Mouse (Mus musculus) heart, embryonic 12.5 days (tissue): ENCODE measurements around the gene Tspan4. TPM values are rescaled to one million over a fixed set of nuclear protein-coding genes. Genes with fewer than 3 reads are reported as not detected.
A peak's percentile ranks its signal among the peaks of the same experiment; 100 is the strongest.

Experiments used
- ATAC-seq: fragments of 200-750 bp; cut with Nextera tagmentation; 2 replicates; pipeline ENCODE4 v1.8.0; 2017; ENCODE audit warnings: moderate TSS enrichment, moderate library complexity; ENCODE audit not compliant: insufficient number of reproducible peaks, low FRiP score
- H3K27ac ChIP-seq: fragments of 300-500 bp; sonication (generic); 2 replicates; pipeline ENCODE4 v1.5.1; 2016; ENCODE audit warnings: mild to moderate bottlenecking, moderate library complexity; ENCODE audit not compliant: poor library complexity, severe bottlenecking
- H3K27me3 ChIP-seq: fragments of 300-500 bp; sonication (generic); replicated peaks from 2 replicates; pipeline ENCODE4 v1.6.1; 2016; ENCODE audit warnings: mild to moderate bottlenecking, moderate library complexity
- H3K36me3 ChIP-seq: fragments of 300-500 bp; sonication (generic); 2 replicates; pipeline ENCODE4 v1.6.1; 2016; ENCODE audit warnings: mild to moderate bottlenecking, moderate library complexity
- H3K4me1 ChIP-seq: fragments of 300-500 bp; sonication (generic); replicated peaks from 2 replicates; pipeline ENCODE4 v1.6.1; 2016; ENCODE audit warnings: mild to moderate bottlenecking
- H3K4me2 ChIP-seq: fragments of 300-500 bp; sonication (generic); 2 replicates; pipeline ENCODE4 v1.6.1; 2016; ENCODE audit warnings: mild to moderate bottlenecking, moderate library complexity
- H3K4me3 ChIP-seq: fragments of 300-500 bp; sonication (generic); 2 replicates; pipeline ENCODE4 v1.5.1; 2016; ENCODE audit warnings: mild to moderate bottlenecking
- H3K9ac ChIP-seq: fragments of 300-500 bp; sonication (generic); 2 replicates; pipeline ENCODE4 v1.6.1; 2016; ENCODE audit warnings: mild to moderate bottlenecking, moderate library complexity
- H3K9me3 ChIP-seq: fragments of 300-500 bp; sonication (generic); replicated peaks from 2 replicates; pipeline ENCODE4 v1.6.1; 2016; ENCODE audit warnings: mild to moderate bottlenecking, moderate library complexity
- WGBS: fragments of 180-500 bp; shearing (Covaris S2); methylation state at CpG from one replicate; pipeline ENCODE4 v1.1.7; 2016; 5-methylcytosine and 5-hydroxymethylcytosine counted together
- polyA plus RNA-seq: library from polyadenylated mRNA; unstranded; fragments of >200 nt; fragmentation: Nextera tagmentation; extraction: Ambion mirVana; gene quantifications from 2 replicates; pipeline ENCODE4 v1.2.1, GENCODE M21; 2016

Gene Tspan4
- polyA plus RNA-seq, 1 experiment from 2014 or later: 57.5 TPM

- H3K36me3 ChIP-seq: peaks cover 53% of the 10 kb centered on the region
- H3K9ac ChIP-seq: no peak overlapping the region
- H3K9me3 ChIP-seq: no peaks in the 10 kb centered on the region
- H3K27me3 ChIP-seq: no peaks in the 10 kb centered on the region
- no peak overlapping the region for H3K27ac ChIP-seq
- no peak overlapping the region for H3K4me2 ChIP-seq
- H3K4me1 ChIP-seq: peaks cover 11% of the 10 kb centered on the region
- WGBS: 87% methylated on average over 5 of the region's 5 CpGs
- ATAC-seq: no peak
- no peak overlapping the region for H3K4me3 ChIP-seq
These were observed 17.7 kb downstream of the Tspan4 start for GRCm38 (mm10) chr7:141492738-141493137.

- no peak overlapping the region for H3K9ac ChIP-seq
- no peak overlapping the region for H3K27ac ChIP-seq
- H3K36me3 ChIP-seq: peaks cover 51% of the 10 kb centered on the region
- no peak for ATAC-seq
- WGBS: 76% methylated on average over 1 of the region's 1 CpGs
- H3K4me3 ChIP-seq: no peak overlapping the region
- peaks cover 14% of the 10 kb centered on the region for H3K4me1 ChIP-seq
- H3K9me3 ChIP-seq: no peaks in the 10 kb centered on the region
- H3K4me2 ChIP-seq: no peak overlapping the region
- no peaks in the 10 kb centered on the region for H3K27me3 ChIP-seq
These were observed 18.7 kb downstream of the Tspan4 start for GRCm38 (mm10) chr7:141493729-141494128.

- WGBS: 88% methylated on average over 2 of the region's 2 CpGs
- Histone ChIP-seq H3K9ac (no peak overlapping the region), H3K4me3 (no peak overlapping the region), H3K36me3 (peaks cover 56% of the 10 kb centered on the region), H3K9me3 (no peaks in the 10 kb centered on the region), H3K27ac (no peak overlapping the region), H3K27me3 (no peaks in the 10 kb centered on the region), H3K4me1 (peaks cover 21% of the 10 kb centered on the region), H3K4me2 (no peak overlapping the region)
- ATAC-seq: no peak
These were observed 20.3 kb downstream of the Tspan4 start for GRCm38 (mm10) chr7:141495379-141495778.

GRCm38 (mm10) chr7:141495940-141496339 lies 20.9 kb downstream of the Tspan4 start:
- WGBS: 82% methylated on average over 4 of the region's 4 CpGs

GRCm38 (mm10) chr7:141497600-141497999 lies 22.6 kb downstream of the Tspan4 start:
- WGBS: 83% methylated on average over 3 of the region's 3 CpGs
- ATAC-seq: no peak
- H3K36me3 ChIP-seq: peaks cover 41% of the 10 kb centered on the region

More at GRCm38 (mm10) chr7:141495940-141496339, 20.9 kb downstream of the Tspan4 start:
- H3K27me3 ChIP-seq: no peaks in the 10 kb centered on the region
- H3K9ac ChIP-seq: no peak overlapping the region
- peaks cover 21% of the 10 kb centered on the region for H3K4me1 ChIP-seq
- no peak overlapping the region for H3K4me3 ChIP-seq
- no peak overlapping the region for H3K4me2 ChIP-seq
- H3K9me3 ChIP-seq: no peaks in the 10 kb centered on the region
- ATAC-seq: no peak
- H3K27ac ChIP-seq: no peak overlapping the region
- peaks cover 50% of the 10 kb centered on the region for H3K36me3 ChIP-seq

GRCm38 (mm10) chr7:141501820-141502555 lies 26.9 kb downstream of the Tspan4 start:
- H3K27me3 ChIP-seq: no peaks in the 10 kb centered on the region
- ATAC-seq: no peak
- no peaks in the 10 kb centered on the region for H3K9me3 ChIP-seq
- H3K4me3 ChIP-seq: no peak overlapping the region
- no peak overlapping the region for H3K4me2 ChIP-seq
- H3K27ac ChIP-seq: no peak overlapping the region
- WGBS: 86% methylated on average over 7 of the region's 7 CpGs
- H3K9ac ChIP-seq: no peak overlapping the region
- peaks cover 30% of the 10 kb centered on the region for H3K4me1 ChIP-seq
- H3K36me3 ChIP-seq: peaks cover 24% of the 10 kb centered on the region; the same call in 1 of the 2 replicates

More at GRCm38 (mm10) chr7:141497600-141497999, 22.6 kb downstream of the Tspan4 start:
- no peak overlapping the region for H3K27ac ChIP-seq
- no peaks in the 10 kb centered on the region for H3K27me3 ChIP-seq
- H3K4me2 ChIP-seq: no peak overlapping the region
- no peaks in the 10 kb centered on the region for H3K9me3 ChIP-seq
- no peak overlapping the region for H3K9ac ChIP-seq
- peaks cover 21% of the 10 kb centered on the region for H3K4me1 ChIP-seq
- no peak overlapping the region for H3K4me3 ChIP-seq

GRCm38 (mm10) chr7:141502556-141502905 lies 27.5 kb downstream of the Tspan4 start:
- Histone ChIP-seq H3K36me3 (peaks cover 24% of the 10 kb centered on the region; the same call in 1 of the 2 replicates), H3K4me1 (peaks cover 25% of the 10 kb centered on the region), H3K9ac (no peak overlapping the region), H3K4me2 (no peak overlapping the region), H3K9me3 (no peaks in the 10 kb centered on the region), H3K27me3 (no peaks in the 10 kb centered on the region), H3K27ac (no peak overlapping the region), H3K4me3 (no peak overlapping the region)
- ATAC-seq: no peak
- 91% methylated on average over 5 of the region's 5 CpGs for WGBS

GRCm38 (mm10) chr7:141506278-141506677 lies 31.2 kb downstream of the Tspan4 start:
- whole genome bisulfite sequencing: 73% methylated on average over 2 of the region's 2 CpGs
- Histone ChIP-seq H3K36me3 (peaks cover 26% of the 10 kb centered on the region; the same call in 1 of the 2 replicates), H3K9ac (peak overlapping the region; percentile 25; the same call in 1 of the 2 replicates), H3K27me3 (no peaks in the 10 kb centered on the region), H3K9me3 (no peaks in the 10 kb centered on the region), H3K4me3 (no peak overlapping the region), H3K4me2 (0 out of 2 replicates have a peak overlapping the region, but pooled peaks have one; percentile 19), H3K4me1 (peaks cover 41% of the 10 kb centered on the region), H3K27ac (0 out of 2 replicates have a peak overlapping the region, but pooled peaks have one; percentile 11)
- ATAC-seq: peak; percentile 41; the same call in 1 of the 2 replicates

- peaks cover 27% of the 10 kb centered on the region; the same call in 1 of the 2 replicates for H3K36me3 ChIP-seq
- H3K9ac ChIP-seq: peak overlapping the region; percentile 45; the same call in 1 of the 2 replicates
- H3K4me1 ChIP-seq: peaks cover 41% of the 10 kb centered on the region
- H3K4me3 ChIP-seq: no peak overlapping the region
- H3K27me3 ChIP-seq: no peaks in the 10 kb centered on the region
- H3K27ac ChIP-seq: peak overlapping the region; percentile 63
- peak; percentile 62; the same call in 1 of the 2 replicates for ATAC-seq
- no peak overlapping the region for H3K4me2 ChIP-seq
- no peaks in the 10 kb centered on the region for H3K9me3 ChIP-seq
These were observed 33.1 kb downstream of the Tspan4 start for GRCm38 (mm10) chr7:141508160-141508559.

GRCm38 (mm10) chr7:141510196-141510595 lies 35.2 kb downstream of the Tspan4 start:
- Histone ChIP-seq H3K4me1 (peaks cover 41% of the 10 kb centered on the region), H3K4me2 (no peak overlapping the region), H3K27ac (peak overlapping the region; percentile 34; the same call in 1 of the 2 replicates), H3K4me3 (no peak overlapping the region), H3K9me3 (no peaks in the 10 kb centered on the region), H3K36me3 (peaks cover 37% of the 10 kb centered on the region; the same call in 1 of the 2 replicates), H3K9ac (no peak overlapping the region), H3K27me3 (no peaks in the 10 kb centered on the region)
- WGBS: 89% methylated on average over 5 of the region's 5 CpGs
- ATAC-seq: no peak

- H3K27me3 ChIP-seq: no peaks in the 10 kb centered on the region
- peak overlapping the region; percentile 34; the same call in 1 of the 2 replicates for H3K27ac ChIP-seq
- 59% methylated on average over 8 of the region's 8 CpGs for WGBS
- peaks cover 42% of the 10 kb centered on the region; the same call in 1 of the 2 replicates for H3K36me3 ChIP-seq
- no peaks in the 10 kb centered on the region for H3K9me3 ChIP-seq
- no peak overlapping the region for H3K4me3 ChIP-seq
- no peak overlapping the region for H3K4me2 ChIP-seq
- H3K4me1 ChIP-seq: peaks cover 40% of the 10 kb centered on the region
- H3K9ac ChIP-seq: no peak overlapping the region
- ATAC-seq: no peak
These were observed 35.7 kb downstream of the Tspan4 start for GRCm38 (mm10) chr7:141510681-141511191.
